Mouse (Mus musculus) mature B cell (primary cell): ENCODE data around the gene Fam102b.

Experiments used
- in situ Hi-C: fragments of 300-500 bp; cut with MboI; formaldehyde crosslinking; loops from 2 replicates; pipeline ENCODE4 v1.14.3; 2019

Gene Fam102b

DNA sequence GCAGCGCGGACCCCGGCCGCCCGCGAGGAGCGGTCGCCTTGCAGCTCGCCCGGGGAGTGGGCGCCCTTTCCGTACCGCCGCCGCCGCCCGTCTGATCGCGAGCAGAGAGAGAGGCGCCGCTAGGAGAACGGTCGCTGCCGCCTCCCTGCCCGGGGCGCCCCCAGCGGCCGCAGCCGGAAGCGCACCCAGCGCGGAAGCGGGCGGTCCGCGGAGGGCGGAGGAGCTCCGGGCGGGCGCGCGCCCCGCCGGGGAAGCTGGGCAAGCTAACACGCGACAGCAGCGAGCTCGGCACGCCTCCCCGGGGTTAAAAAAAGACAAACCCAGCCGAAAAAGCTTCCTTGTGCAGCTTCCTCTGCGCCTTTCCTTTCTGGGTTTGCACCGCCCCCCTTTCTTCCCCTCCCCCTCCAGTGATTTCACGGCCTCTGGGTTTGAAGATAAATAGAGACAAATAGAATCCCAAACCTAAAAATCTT, at the start of gene Fam102b:
Gene Fam102b (minus strand): TSS at position 93 of the 473 bp plus-strand sequence.
- in situ Hi-C loops = no loop called here

DNA sequence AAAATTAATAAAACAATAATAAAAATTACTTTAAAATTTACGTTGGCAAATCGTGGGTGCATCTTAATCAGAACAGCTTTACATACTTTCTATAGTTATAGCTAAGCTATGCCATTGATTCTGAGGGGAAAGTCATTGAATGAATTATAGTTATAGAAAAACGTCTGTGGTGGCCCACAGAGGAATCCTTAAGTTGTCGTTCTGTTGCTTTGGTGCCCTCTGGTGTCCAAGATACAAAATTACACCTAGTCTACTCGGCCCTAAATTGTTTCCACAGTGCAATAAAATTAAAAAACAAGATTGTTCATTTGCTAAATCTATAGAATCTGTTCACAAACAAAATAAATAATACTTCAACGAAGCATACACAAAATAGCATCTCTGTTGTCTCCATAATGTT, 35.6 kb upstream of the Fam102b start:
- in situ Hi-C loops = loop anchor here (5.0 kb wide), 1 partner anchor 41 kb away; no protein-coding TSS in a partner anchor

DNA sequence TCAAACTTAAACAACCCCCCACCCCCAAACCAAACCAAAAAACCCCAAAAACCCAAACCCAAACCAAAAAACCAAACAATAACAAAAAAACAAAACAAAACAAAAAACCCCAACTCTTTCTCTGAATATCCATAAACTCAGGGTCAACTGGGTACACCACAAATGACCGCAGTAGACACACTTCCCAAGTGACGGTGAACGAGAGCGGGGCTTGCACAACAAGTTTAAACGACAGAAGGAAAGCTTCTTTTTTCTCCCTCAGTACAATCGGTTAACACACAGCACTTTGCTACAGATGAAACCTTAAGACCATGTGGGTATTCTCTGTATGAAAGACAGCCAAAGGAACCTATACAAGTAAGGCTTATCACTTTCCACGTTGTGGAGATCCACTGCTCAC, 35.0 kb upstream of the Fam102b start:
- in situ Hi-C loops = loop anchor here (5.0 kb wide), 1 partner anchor 40 kb away; no protein-coding TSS in a partner anchor

DNA sequence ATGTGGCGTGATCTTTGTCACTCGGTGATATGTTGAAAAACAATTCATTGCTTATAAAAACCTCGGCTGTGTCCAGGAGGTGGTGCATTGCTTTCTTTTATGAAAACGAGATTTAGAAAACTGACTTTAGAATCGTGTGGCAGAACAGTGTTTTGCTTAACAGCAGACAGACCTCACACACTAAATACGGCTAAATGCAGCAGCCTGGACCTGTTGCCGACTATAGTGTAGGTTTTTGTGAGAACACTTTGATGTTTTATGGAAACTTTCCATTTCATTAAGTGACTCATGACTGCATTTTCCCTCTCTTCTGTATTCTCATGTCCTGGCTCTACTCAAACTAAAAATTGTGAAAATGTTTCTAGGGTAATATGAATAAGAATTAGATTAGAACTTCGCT, 32.5 kb upstream of the Fam102b start:
- in situ Hi-C loops = loop anchor here (5.0 kb wide), 1 partner anchor 38 kb away; no protein-coding TSS in a partner anchor

DNA sequence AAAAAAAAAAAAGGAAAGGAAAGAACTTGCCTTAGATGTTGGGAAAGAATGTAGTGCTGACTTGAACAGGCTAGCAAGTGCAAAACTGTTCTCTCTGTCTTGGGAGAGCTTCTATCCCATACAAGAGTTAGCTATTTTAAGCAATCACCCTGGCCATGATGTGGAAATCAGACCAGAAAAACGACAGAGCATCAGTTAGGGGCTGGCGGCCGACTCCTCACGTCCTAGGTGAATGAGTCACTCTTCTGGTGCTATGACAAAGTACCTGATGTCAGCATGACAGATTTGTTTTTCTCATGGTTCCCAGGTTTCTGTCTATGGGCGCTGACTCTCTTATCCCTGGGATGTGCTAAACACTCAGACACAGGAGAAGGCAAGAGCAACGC, 24.5 kb upstream of the Fam102b start:
- in situ Hi-C loops = no loop called here

DNA sequence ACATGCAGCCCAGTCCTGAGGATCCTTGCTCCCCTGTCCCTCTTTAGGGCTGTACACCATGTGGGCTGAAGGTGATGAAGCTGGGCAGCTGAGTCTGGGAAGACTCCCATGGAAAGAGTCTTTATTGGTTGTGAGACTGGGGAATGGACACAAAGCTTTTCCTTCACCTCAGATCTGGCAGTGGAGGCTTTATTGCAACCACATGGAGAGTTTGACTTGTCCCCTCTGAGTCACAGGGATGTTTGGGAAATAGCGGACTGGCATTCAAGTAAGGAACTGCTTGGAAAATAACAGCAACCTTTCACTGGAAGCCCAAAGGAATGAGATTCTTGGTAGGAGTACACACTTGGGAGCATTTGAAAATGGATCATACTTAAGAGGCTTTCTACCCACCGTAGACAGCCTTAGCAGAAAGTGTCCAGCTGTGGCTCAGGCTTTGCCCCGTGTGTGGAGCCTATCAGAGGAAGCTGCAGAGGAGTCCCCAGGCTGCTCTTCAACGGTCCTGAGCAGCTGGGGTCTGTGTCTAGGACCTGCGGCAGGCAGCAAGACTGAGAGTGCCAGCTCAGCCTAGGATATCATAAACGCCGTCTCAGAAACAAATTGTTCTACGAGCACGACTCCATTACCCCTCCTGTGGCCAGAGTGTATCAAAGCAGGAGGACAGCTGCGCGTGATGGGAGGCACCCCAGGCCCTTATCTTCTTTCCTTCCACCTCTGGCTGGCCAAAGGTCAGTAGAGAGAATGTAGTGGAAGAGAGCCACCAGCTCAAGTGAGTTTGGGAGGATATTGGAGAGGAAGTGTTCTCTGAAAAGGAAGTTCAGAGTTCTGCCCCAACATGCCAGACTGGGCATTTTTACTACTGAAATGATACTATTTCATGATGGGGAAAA, 23.9 kb upstream of the Fam102b start:
- in situ Hi-C loops = no loop called here

DNA sequence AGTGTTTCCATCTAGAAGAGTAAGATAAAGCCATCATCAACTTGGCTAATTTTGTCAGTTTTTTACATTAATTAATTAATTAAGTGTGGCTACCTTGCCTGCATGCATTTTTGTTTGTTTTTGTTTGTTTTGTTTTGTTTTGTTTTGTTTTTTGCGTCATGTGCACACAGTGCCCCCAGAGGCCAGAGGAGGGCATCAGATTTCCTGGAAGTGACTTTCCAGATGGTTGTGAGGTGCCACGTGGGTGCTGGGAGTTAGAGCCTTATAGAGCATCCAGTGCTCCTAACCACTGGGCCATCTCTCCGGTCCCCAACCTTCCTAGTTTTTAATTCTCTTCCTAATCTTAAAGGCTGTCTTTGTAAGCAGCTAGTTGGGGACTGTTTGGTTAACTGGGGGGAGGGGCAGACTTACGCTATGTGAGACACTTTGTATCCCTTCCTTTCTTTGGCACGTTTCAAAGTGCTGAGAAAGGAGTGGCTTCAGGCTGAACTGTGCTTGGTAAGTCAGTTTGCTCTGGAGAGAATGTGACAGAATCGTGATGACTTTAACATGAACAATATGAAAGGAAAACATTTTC, 20.4 kb upstream of the Fam102b start:
- in situ Hi-C loops = no loop called here

DNA sequence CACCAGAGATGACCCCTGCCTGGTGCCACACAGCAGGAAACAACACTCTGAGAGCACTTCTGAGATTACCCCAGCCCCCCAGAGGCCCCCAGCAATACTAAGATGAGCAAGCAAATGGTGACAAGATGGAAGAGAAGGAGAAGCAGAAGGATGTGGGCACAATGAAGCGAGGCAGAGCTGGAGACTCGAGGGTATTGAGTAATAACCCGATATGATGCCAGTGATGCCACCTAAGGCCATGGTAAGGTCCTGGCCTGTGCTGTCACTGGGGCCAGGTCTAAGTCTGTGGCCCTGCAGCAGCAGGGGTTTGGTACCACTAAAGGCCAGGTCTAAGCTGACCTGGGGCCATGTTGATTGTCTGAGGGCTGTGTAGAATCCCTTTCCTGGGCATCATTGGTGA, 19.0 kb upstream of the Fam102b start:
- in situ Hi-C loops = no loop called here

DNA sequence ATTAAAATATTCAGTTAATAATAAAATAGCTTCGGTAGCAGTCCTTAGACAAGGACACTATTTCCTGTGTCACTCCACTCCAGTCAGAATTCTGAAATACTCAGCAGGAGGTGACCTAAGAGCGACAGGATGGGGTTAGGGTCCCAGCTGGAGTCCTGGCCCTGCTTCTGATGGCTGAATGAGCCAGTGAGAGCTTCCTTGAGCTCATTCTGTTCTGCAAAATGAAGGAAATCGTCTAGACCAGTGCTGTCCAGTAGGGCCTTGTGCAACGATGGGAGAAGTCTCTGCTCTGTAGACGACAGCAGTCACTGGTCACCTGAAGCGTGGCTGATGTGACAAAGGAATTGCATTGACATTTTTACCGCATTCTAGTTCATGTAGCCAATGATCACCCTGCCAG, 16.0 kb upstream of the Fam102b start:
- in situ Hi-C loops = no loop called here

DNA sequence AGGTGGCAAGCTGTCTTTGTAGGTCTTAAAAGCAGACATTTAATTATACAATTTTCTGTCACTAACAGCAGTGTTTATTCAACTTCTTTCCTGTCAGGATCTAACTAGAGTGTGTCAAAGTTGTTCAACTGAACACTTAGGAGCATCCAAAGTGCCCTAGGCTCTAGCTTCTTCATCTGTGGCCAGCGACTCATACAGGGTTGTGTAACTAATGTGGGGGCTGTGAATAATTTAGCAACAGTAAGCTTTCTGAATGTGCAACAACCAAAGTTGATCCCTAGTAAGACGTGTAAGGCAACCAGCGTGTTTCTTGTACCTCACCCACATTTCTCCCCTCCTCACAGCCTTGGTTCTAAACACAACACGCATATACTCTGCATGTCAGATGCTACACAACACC, 13.5 kb upstream of the Fam102b start:
- in situ Hi-C loops = no loop called here

DNA sequence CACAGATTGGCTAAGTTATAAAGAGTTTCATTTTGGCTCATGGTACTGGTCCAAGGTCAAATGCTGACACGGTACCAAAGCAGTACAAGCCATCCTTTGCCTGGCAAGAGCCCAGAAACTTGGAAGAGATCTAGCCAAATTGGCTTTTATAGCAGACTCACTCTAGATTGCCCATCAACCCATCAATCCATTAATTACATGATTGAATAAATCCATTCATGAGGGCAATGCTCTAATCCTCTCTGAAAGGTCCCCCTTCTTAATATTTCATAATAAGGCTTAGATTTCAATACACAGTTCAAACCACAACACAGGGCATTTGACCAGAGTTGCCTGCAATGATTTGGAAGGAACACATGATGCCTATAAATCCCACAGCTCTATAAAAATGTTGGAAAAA, 7.0 kb upstream of the Fam102b start:
- in situ Hi-C loops = no loop called here

DNA sequence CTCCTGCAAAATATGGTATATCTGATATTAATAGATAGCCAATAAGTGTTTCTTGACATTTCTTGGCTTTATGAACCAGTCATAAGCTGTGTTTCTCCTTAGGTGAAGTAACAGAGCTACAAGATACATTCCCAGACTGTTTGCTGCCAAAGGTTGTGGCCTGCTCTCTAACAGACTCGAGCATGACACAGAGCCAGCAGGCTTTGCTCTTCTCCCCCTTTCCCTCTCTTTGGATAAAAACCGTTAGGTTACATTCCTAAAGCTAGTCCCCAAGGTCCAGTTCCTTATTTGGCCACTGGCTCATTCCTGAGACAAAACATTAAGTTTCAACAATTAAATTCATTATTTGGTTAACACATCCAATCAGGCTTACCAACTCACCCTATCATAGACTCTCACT, 4.9 kb upstream of the Fam102b start:
- in situ Hi-C loops = no loop called here

DNA sequence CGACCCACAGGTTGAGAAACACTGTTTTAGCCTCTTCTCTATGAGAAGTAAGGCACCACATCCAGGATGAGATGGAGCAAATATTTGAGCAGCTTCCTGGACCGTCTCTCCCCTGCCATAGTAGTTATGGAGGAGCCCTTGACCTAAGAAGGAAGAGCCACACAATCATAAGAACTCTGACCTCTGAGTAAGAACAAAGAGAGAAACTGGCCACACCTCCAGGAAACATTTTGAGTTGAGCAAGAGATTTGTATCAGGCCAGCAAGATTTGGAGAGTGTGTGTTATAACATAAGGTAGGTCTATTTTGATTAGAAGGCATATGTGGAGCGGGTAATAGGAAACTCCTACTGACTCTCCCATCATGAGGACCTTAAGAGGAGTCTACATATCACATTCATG, 4.2 kb upstream of the Fam102b start:
- in situ Hi-C loops = no loop called here

DNA sequence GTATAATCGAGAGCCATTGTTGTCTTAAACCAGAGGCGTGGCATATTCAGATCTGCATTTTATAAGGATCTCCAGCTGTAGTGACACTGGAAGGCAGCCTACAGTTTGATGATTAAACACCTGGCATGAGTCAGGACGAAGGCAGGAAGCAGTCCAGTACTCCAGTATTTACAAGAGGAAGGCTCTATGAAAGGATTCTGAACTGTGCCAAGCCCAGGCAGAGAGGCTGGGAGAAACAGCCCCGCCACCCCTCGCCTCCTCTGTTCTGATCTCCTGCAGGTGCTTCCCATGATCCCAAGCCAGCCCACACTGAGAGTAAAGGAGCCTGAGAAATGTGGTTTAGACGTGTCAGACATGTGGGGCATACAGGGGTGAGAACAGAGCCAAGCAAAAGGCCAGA, 3.4 kb upstream of the Fam102b start:
- in situ Hi-C loops = no loop called here

DNA sequence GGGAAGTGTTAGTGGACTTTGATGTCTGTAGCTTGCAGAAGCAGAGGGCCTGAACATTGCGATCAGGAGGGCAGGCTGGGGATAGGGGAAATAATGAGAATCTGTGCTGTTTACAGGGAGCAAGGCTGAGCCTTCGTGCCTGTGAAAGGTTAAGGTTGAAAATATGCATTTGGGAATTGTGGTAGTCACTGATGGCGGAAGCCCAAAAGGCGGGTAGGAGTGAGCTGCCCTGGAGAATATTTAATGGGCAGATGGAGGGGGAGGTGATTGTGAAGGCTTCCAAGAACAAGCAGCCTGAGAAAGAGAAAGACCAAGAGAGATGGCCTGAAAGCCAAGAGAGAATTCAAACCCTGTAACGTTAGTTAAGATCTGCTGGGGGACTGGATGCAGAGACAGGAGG, 2.3 kb upstream of the Fam102b start:
- in situ Hi-C loops = no loop called here

DNA sequence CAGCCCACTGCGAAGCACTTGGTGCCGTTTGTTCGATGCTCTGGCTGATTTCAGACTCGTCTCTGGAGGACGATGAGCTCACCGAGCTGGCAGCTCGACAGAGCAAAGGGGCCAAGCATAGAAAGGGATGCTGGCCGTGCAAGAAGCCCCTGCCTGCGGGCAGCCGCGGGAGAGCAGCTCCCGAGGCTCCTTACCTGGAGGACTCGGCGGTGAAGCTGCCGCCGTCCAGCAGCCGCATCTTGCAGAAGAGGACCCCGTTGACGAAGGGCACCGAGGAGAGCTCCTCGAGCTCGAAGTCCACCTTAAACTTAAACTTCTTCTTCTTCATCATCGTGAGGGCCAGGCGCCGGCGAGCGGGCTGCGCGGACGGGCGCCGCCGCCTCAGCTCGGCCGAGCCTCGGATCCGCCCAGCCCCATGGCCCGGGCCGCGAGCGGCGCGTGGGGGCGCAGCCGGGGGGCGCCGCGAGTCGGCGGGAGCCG, 376 bp downstream of the Fam102b start:
- in situ Hi-C loops = no loop called here

DNA sequence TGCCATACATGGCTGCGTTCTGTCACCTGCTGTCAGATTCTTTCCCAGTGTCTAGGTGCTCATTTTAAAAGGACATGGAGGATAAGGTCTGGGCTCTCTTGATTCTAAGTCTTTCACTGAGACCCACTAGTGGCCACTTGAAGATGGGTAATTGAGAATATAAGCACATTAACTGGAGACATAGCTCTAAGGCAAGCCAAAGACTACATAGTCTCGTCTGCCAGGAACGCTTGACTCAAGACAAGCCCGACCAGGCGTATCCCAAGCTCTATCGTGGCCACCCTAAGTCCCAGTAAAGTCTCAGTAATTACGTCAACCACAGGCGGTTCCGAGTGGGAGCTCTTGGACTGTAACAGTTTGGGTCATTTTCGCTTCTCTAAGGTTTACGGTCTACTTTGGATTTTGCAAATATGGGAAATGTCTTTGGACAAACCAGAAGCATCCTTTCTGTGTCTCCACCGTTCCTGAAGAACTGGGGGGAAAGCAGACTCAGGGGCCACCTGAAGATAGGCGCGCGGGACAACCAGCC, 881 bp downstream of the Fam102b start:
- in situ Hi-C loops = no loop called here

DNA sequence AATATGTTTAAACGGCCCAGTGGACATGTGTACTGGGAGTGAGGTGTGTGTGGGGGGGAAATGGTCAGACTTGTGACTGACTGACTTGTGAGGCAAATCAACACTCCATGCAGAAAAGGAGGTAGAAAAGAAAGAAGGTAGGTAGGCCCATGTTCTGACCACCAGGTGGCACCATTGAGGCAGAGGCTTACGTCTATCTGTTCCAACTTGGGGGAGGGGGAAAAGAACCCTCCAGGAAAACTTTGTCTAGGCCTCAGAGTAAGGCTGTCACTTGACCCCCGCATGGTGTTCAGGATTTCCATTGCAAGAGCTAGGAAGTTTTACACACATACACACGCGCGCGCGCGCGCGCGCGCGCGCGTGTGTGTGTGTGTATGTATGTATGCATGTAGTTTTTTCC, 1.8 kb downstream of the Fam102b start:
- in situ Hi-C loops = no loop called here

DNA sequence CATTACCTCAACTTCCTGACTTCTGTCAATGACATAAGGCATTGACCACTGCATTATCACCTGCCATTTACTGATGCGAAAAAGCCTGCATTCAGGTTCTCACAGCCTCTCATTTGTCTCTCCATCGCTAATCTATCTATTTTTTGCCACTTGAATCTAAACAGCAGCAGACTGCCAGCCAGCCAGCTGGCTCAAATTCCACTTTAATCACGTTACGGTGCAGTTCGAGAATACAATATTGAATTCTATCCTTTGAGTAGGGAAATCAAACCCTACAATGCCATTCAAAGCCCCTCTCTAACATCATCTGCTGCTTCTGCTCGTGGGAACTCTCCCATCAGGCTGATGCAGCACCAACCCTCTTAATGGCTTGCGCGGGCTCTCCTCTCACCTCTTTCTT, 4.3 kb downstream of the Fam102b start:
- in situ Hi-C loops = loop anchor here (5.0 kb wide), 1 partner anchor 39 kb away; no protein-coding TSS in a partner anchor

DNA sequence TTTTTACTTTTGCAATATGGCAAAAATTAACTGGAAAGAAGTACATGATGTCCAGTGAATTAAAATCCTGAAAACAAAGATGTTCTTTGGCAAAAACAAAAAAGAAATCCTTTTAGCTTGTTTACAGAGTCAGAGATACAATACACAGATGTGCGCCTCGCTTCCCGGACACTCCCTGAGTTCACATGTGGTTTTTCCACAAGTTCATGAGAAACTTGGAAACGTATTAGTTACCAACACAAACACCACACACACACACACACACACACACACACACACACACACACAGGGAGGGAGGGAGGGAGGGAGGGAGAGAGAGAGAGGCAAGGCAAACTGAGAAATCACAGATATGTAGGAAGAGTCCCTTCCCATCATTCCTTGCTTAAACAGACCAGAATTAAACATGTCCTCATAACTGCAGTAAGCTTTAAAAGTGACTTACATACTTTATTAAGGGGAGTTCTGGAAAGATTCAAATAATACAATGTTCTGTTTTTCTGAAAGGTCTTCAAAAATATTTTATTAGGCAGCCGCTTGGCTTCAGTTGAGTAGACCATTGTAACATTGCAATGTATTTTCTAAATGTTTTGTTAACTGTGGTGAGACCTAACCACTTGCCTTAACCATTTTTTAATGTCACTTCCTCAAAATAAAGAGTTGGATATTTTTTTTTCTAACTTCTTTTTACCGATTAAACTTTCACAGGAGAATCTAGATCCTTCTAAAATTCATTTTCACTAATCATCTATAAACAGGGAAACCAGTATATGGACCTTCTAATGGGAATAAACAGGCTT, 5.5 kb downstream of the Fam102b start:
- in situ Hi-C loops = loop anchor here (5.0 kb wide), 1 partner anchor 40 kb away; no protein-coding TSS in a partner anchor

DNA sequence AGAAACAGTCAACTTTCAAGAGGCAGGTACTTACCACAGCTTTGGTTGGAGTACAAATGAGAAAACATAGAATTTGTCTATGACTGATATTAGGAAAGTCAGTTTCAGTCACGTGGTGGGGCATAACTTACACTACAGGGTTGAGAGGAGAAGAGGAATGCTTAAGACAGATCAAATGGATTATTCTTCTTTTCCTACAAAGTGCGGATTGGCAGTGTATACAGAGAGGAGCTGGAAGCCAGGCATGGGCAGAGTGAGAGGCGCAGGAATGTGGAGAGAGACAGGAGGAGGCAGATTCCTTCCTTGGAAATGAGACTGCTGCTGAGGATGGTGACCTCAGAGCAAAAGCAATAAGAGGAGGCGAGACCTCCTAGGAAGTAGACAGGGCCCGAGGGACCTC, 9.1 kb downstream of the Fam102b start:
- in situ Hi-C loops = no loop called here

DNA sequence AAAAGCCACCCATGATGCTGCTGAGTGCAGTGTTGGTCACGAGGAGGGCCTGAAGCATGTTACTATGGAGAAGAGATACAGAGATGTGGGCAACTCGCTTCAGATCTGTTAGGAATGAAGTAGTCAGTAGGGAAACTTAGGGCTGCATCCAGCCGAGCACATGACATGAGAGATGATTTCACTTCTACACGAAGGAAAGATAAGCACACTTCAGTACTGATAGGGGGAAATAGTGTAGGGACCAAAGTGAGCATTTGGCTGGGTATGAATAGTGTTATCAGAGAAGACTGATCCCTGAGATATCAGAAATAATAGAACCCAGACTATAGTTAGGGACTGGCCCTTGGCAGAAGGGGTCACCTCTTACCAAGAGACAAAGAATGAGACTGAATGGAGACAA, 14.8 kb downstream of the Fam102b start:
- in situ Hi-C loops = no loop called here
